Mouse (Mus musculus) liver, embryonic 12.5 days (tissue): Measurements from ENCODE around the gene BC005537. TPM values are rescaled to one million over a fixed set of nuclear protein-coding genes. Genes with fewer than 3 reads are reported as not detected.
"Not testable (repeated sequence)": the region's sequence is repeated elsewhere in the genome, so short reads cannot be mapped to it uniquely, and the experiment has no call there.

Source experiments
- ATAC-seq: fragments of 200-750 bp; cut with Nextera tagmentation; 2 replicates; pipeline ENCODE4 v1.8.0; 2017; ENCODE audit warnings: moderate number of reproducible peaks, mild to moderate bottlenecking, moderate library complexity
- H3K27ac ChIP-seq: fragments of 300-500 bp; sonication (generic); 2 replicates; pipeline ENCODE4 v1.5.1; 2016; ENCODE audit warnings: mild to moderate bottlenecking
- H3K27me3 ChIP-seq: fragments of 300-500 bp; sonication (generic); replicated peaks from 2 replicates; pipeline ENCODE4 v1.6.1; 2016; ENCODE audit warnings: mild to moderate bottlenecking, moderate library complexity
- H3K36me3 ChIP-seq: fragments of 300-500 bp; sonication (generic); 2 replicates; pipeline ENCODE4 v1.6.1; 2016; ENCODE audit warnings: mild to moderate bottlenecking, moderate library complexity
- H3K4me1 ChIP-seq: fragments of 300-500 bp; sonication (generic); 2 replicates; pipeline ENCODE4 v1.6.1; 2016
- H3K4me2 ChIP-seq: fragments of 300-500 bp; sonication (generic); 2 replicates; pipeline ENCODE4 v1.6.1; 2016; ENCODE audit warnings: mild to moderate bottlenecking, moderate library complexity
- H3K4me3 ChIP-seq: fragments of 300-500 bp; sonication (generic); 2 replicates; pipeline ENCODE4 v1.5.1; 2016; ENCODE audit warnings: mild to moderate bottlenecking, moderate library complexity
- H3K9ac ChIP-seq: fragments of 300-500 bp; sonication (generic); 2 replicates; pipeline ENCODE4 v1.6.1; 2016; ENCODE audit warnings: mild to moderate bottlenecking, moderate library complexity
- H3K9me3 ChIP-seq: fragments of 300-500 bp; sonication (generic); replicated peaks from 2 replicates; pipeline ENCODE4 v1.6.1; 2016; ENCODE audit warnings: mild to moderate bottlenecking, moderate library complexity
- WGBS: fragments of 180-500 bp; shearing (Covaris S2); methylation state at CpG from one replicate; pipeline ENCODE4 v1.1.7; 2016; ENCODE audit not compliant: insufficient replicate concordance; 5-methylcytosine and 5-hydroxymethylcytosine counted together
- polyA plus RNA-seq: library from polyadenylated mRNA; unstranded; fragments of >200 nt; fragmentation: Nextera tagmentation; extraction: Ambion mirVana; gene quantifications from 2 replicates; pipeline ENCODE4 v1.2.1, GENCODE M21; 2016

BC005537 gene
- polyA plus RNA-seq, 1 experiment from 2014 or later = 10.8 TPM

DNA sequence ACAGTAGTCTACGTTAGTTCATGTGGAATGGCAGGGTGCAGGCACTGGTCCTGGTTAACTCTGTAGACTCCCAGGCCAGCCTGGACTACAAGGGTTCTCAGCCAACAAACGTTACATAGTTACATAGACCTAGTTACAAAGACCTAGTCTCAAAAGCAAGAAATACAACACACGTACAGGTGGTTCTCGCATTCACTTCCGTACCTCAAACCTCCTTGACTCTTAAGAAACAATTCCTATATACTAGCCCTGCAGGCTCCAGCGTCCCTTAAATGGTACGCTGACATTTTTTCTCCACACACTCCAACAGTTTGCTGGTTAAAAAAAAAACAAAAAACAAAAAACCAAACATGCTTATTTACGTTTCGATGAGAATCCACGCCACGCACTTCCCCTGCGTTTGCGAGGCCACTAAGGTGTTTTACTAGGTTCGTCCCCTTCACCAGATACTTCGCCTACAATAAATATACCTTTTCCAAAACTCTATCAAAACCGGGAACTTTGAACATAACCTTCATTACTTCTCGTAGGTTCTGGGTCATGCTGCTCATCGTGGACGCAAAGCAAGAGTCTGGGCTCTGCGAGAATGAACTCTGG lies 29.4 kb downstream of the BC005537 start:
- Histone ChIP-seq H3K27ac (peak overlapping the region; percentile 98), H3K9me3 (no peaks in the 10 kb centered on the region), H3K36me3 (peaks cover 6% of the 10 kb centered on the region), H3K27me3 (no peaks in the 10 kb centered on the region), H3K9ac (peak overlapping the region; percentile 98), H3K4me3 (peak overlapping the region; percentile 97), H3K4me1 (peaks cover 25% of the 10 kb centered on the region), H3K4me2 (peak overlapping the region; percentile 78)
- peak; percentile 5; the same call in 1 of the 2 replicates for ATAC-seq
- 2% methylated on average over 20 of the region's 20 CpGs for WGBS

DNA sequence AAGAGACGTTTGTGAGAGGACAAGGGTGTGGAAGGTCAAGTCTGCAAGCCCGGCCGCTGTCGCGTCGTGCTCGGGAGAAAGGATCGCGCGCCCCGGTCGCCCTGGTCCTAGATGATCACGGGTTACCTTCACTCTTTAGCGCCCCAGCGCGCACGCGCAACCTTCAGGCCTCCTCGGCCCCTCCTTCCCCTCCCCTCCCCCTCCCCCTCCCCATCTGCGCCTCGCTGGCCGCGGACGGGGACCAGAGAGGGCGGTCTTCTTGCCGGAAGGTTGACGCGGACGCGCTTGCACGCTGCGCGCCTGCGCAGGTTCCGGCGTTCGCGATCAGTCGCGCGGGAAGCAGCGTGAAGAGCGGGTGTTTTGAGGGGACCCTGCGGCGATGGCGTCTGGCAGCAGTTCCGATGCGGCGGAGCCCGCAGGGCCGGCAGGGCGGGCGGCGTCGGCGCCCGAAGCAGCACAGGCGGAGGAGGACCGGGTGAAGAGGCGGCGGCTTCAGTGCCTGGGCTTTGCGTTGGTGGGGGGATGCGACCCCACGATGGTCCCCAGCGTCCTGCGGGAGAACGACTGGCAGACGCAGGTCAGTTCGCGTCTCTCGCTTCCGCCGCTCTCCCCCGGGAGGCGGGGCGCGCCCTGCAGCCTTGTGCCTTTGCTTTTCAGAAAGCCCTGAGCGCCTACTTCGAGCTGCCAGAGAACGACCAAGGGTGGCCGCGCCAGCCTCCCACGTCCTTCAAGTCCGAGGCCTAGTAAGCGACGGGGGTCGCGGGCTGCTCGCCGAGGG lies 30.1 kb downstream of the BC005537 start, which contains the start of the genes Acot13 and Tdp2:
TSS of gene Acot13 (minus strand) at position 188 of the 778 bp plus-strand sequence.
TSS of gene Tdp2 (plus strand) at position 327 of the 778 bp plus-strand sequence.
- peaks cover 32% of the 10 kb centered on the region for H3K4me1 ChIP-seq
- H3K36me3 ChIP-seq = peaks cover 13% of the 10 kb centered on the region
- H3K4me2 ChIP-seq = peak within 1 kb of the TSS; percentile 78
- no peaks in the 10 kb centered on the region for H3K27me3 ChIP-seq
- peak within 1 kb of the TSS; percentile 98 for H3K27ac ChIP-seq
- no peaks in the 10 kb centered on the region for H3K9me3 ChIP-seq
- H3K4me3 ChIP-seq = peak within 1 kb of the TSS; percentile 97
- peak; percentile 95 for ATAC-seq
- H3K9ac ChIP-seq = peak within 1 kb of the TSS; percentile 98
- WGBS = under 1% methylated on average over 86 of the region's 90 CpGs

DNA sequence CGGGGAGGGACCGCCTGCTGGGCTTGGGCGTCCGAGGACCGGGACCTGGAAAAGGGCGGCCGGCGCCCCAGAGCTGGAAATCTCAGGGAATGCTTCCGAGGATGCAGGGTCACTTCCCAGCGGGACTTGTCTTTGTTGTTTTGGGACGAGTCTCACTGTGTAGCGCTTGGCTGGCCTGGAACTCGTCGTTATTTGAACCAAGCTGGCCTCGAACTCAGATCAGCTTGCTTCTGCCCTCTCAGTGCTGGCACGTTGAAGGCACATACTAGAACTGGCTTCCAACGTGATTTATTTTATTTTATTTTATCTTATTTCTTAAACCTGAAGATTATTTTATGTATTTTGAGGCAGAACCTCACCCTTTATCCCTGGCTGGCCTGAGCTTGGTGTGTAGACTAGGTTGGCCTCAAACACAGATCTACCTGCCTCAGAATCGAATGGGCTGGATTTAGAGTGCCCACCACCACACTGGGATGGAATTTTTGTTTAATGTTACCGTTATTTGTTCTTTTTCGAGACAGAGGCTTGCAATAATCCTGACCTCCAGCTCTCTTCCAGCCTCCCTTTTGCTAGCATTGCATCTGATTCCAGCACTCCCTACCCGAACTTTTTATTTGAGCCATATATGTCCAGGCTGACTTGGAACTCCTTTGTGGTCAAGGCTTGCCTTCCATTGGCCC lies 30.8 kb downstream of the BC005537 start:
- 0 out of 2 replicates have a peak, but pooled peaks have one; percentile 2 for ATAC-seq
- H3K27ac ChIP-seq = peak overlapping the region; percentile 98
- peaks cover 18% of the 10 kb centered on the region for H3K36me3 ChIP-seq
- no peaks in the 10 kb centered on the region for H3K9me3 ChIP-seq
- H3K4me3 ChIP-seq = peak overlapping the region; percentile 97
- no peaks in the 10 kb centered on the region for H3K27me3 ChIP-seq
- WGBS = 4% methylated on average over 21 of the region's 21 CpGs
- peaks cover 32% of the 10 kb centered on the region for H3K4me1 ChIP-seq
- peak overlapping the region; percentile 98 for H3K9ac ChIP-seq
- H3K4me2 ChIP-seq = peak overlapping the region; percentile 78

- H3K4me1 ChIP-seq = peaks cover 32% of the 10 kb centered on the region
- peaks cover 23% of the 10 kb centered on the region for H3K36me3 ChIP-seq
- ATAC-seq = no peak
- H3K27me3 ChIP-seq = no peaks in the 10 kb centered on the region
- peak overlapping the region; percentile 97 for H3K4me3 ChIP-seq
- H3K4me2 ChIP-seq = peak overlapping the region; percentile 78
- peak overlapping the region; percentile 98 for H3K9ac ChIP-seq
- H3K27ac ChIP-seq = 0 out of 2 replicates have a peak overlapping the region, but pooled peaks have one; percentile 98
- H3K9me3 ChIP-seq = no peaks in the 10 kb centered on the region
- WGBS = 43% methylated on average over 2 of the region's 2 CpGs
Measured at GRCm38 (mm10) chr13:24832811-24833155, 31.3 kb downstream of the BC005537 start.

DNA sequence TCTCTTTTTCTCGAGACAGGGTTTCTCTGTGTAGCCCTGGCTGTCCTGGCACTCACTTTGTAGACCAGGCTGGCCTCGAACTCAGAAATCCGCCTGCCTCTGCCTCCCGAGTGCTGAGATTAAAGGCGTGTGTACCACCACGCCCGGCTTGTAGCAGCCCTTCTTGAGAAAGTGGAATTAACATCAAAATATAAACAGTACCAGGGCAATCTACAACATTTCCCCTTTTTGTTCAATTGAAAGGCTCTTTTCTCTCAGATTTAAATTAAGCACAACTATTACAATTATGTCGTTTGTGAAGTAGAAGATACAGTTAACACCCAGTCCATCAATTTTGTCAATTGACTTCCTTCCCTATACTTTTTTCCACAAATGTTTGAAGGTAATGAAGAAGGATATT lies 36.3 kb downstream of the BC005537 start:
- H3K9me3 ChIP-seq, H3K4me2 ChIP-seq, H3K27me3 ChIP-seq, H3K27ac ChIP-seq, H3K9ac ChIP-seq, ATAC-seq, H3K4me3 ChIP-seq: not testable (repeated sequence)
- 84% methylated on average over 8 of the region's 8 CpGs for WGBS
- Histone ChIP-seq H3K4me1 (peaks cover 22% of the 10 kb centered on the region), H3K36me3 (peaks cover 63% of the 10 kb centered on the region)

DNA sequence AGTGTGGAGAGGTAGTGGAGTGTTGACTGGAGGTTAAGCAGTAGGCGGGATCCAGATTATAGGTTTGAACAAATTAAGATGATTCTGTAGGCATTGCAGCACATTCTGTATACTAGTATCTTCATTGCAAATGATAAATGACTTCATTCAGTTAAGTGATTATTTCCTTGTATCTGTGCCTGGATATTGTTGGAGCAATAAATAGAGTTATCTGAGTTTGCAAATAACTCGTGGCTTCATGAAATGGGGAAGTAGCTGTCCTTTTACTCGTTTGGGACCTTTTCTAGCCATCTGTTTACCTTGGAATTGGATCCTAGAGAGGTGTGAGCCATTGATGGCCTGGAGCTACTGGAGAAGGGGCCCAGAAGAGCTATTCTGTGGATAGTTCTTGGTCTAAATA lies 38.4 kb downstream of the BC005537 start:
- Histone ChIP-seq H3K36me3 (peaks cover 61% of the 10 kb centered on the region), H3K4me2 (no peak overlapping the region), H3K4me3 (no peak overlapping the region), H3K4me1 (peaks cover 12% of the 10 kb centered on the region), H3K27ac (no peak overlapping the region), H3K9ac (no peak overlapping the region), H3K9me3 (no peaks in the 10 kb centered on the region), H3K27me3 (peaks cover 3% of the 10 kb centered on the region; the same call in 1 of the 2 replicates)
- 49% methylated on average over 3 of the region's 3 CpGs for WGBS
- no peak for ATAC-seq

- WGBS = 78% methylated on average over 3 of the region's 3 CpGs
Measured at GRCm38 (mm10) chr13:24841702-24842101, 40.2 kb downstream of the BC005537 start.

DNA sequence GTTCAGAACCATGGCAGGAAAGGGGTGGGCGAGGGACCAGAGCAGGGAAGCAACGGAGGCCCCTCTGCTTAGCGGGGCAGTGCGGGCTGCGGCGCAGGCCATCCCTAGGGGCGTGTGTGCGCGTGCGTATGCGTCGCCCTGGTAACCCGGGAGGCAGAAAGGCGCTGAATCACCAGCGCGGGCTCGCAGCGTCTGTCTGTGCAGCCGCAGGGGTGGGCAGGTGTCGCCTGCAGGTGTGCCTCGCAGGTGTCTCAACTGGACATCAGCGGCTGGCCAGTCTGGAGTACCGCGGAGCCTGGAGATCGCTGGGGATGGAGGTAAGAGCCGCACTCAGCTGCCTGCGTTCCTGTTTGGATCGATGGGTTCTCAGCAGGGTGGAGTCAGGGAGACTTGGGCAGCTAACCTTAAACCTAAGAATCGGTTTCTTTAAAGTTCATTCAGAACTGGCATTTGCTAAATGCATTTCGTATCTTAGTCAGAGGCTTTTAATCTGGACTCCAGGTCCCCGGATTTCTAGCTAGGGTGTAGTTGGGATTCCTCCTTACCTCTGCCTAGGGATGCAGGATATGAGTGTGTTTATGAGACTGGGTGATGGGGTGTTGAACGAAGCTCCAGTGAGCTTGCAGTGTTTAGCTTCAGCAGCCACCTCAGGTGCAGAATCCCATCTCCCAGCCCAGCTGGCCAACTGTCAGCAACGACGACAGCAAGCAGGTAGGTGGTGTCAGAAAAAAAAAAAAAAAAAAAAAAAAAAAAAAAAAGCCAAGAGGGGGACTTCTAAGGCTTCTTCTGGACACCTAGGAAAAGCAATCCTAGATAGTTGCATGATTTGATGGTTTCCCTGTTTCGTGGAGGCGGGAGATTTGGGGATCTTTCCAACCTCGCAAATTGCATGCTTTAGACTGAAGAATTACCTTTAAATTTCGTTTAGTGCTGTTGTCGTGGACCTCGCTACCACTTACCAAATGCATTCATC lies 43.8 kb downstream of the BC005537 start, which contains the start of gene D130043K22Rik:
TSS of gene D130043K22Rik (plus strand) at position 153 of the 973 bp plus-strand sequence.
- no peak within 1 kb of the TSS for H3K27ac ChIP-seq
- H3K4me2 ChIP-seq = peak within 1 kb of the TSS; percentile 74
- 20% methylated on average over 40 of the region's 40 CpGs for WGBS
- peaks cover 10% of the 10 kb centered on the region for H3K4me1 ChIP-seq
- no peaks in the 10 kb centered on the region for H3K9me3 ChIP-seq
- peaks cover 9% of the 10 kb centered on the region; the same call in 1 of the 2 replicates for H3K27me3 ChIP-seq
- H3K4me3 ChIP-seq = peak within 1 kb of the TSS; percentile 45
- peaks cover 20% of the 10 kb centered on the region for H3K36me3 ChIP-seq
- H3K9ac ChIP-seq = peak within 1 kb of the TSS; percentile 36; the same call in 1 of the 2 replicates
- ATAC-seq = peak; percentile 71

More at GRCm38 (mm10) chr13:24841702-24842101, 40.2 kb downstream of the BC005537 start:
- Histone ChIP-seq H3K4me1 (peaks cover 10% of the 10 kb centered on the region), H3K36me3 (peaks cover 48% of the 10 kb centered on the region), H3K4me2 (no peak overlapping the region), H3K9me3 (no peaks in the 10 kb centered on the region), H3K4me3 (no peak overlapping the region), H3K27me3 (peaks cover 9% of the 10 kb centered on the region; the same call in 1 of the 2 replicates), H3K9ac (no peak overlapping the region), H3K27ac (no peak overlapping the region)
- no peak for ATAC-seq

DNA sequence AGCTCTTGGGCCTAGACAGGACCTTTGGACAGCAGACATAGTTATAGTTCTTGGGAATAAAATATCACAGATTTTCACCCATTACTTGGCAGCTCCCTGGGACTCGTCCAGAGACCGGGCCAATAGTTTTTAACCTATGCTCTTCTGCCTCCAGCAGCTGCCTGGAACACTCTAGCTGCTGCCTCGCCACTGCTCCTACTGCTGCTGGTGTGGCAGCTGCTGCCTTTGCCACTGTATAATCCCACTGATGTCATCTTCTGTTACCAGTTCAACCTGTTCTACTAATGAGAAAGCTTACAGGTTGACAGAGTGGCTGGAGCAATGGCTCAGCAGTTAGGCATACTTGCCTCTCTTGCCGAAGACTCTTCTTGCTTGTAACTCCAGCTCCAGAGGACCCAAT lies 47.9 kb downstream of the BC005537 start:
- Histone ChIP-seq H3K4me1 (peaks cover 10% of the 10 kb centered on the region), H3K27me3 (peaks cover 9% of the 10 kb centered on the region; the same call in 1 of the 2 replicates), H3K27ac (no peak overlapping the region), H3K36me3 (no peaks in the 10 kb centered on the region), H3K4me2 (no peak overlapping the region), H3K9me3 (no peaks in the 10 kb centered on the region), H3K4me3 (no peak overlapping the region), H3K9ac (no peak overlapping the region)
- WGBS = 77% methylated on average over 4 of the region's 4 CpGs
- ATAC-seq = no peak

DNA sequence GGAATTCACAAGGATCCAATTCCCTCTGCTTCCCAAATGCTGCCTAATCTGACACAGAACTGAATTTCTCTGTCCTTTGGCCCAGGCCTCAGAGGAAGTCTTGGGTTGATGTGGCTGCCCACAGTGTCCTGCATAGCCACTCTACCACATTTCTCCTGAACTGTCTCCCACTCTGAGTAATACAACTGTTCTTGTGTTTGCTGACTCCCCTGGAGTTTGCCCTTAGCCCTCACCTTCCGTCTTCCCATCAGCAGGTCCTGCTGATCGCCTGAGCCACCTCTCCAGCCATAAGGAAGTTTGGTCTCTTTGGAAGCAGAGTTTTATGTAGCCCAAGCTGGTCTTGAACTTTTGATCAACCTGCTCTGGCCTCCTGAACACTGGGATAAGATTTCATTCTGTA lies 50.5 kb downstream of the BC005537 start:
- 63% methylated on average over 2 of the region's 2 CpGs for WGBS
- Histone ChIP-seq H3K4me1 (no peaks in the 10 kb centered on the region), H3K4me2 (no peak overlapping the region), H3K27ac (no peak overlapping the region), H3K4me3 (no peak overlapping the region), H3K9ac (no peak overlapping the region), H3K36me3 (no peaks in the 10 kb centered on the region), H3K9me3 (no peaks in the 10 kb centered on the region), H3K27me3 (no peaks in the 10 kb centered on the region)
- no peak for ATAC-seq

GRCm38 (mm10) chr13:24852570-24852969 lies 51.1 kb downstream of the BC005537 start:
- no peak overlapping the region for H3K4me2 ChIP-seq
- no peak overlapping the region for H3K27ac ChIP-seq
- H3K9me3 ChIP-seq = no peaks in the 10 kb centered on the region
- H3K4me1 ChIP-seq = no peaks in the 10 kb centered on the region
- H3K9ac ChIP-seq = no peak overlapping the region
- H3K27me3 ChIP-seq = no peaks in the 10 kb centered on the region
- ATAC-seq = no peak
- WGBS = 36% methylated on average over 3 of the region's 3 CpGs
- H3K36me3 ChIP-seq = no peaks in the 10 kb centered on the region
- H3K4me3 ChIP-seq = no peak overlapping the region
